Mouse (Mus musculus) heart, adult 8-10 months (tissue): ENCODE data around the gene Hnf1b. TPM values are rescaled to one million over a fixed set of nuclear protein-coding genes. Genes with fewer than 3 reads are reported as not detected.

Source experiments
- DNase-seq: peaks from one replicate; pipeline ENCODE4 v3.0.0; 2022; ENCODE audit warnings: low spot score
- total RNA-seq, 4 experiments: library from RNA; stranded (reverse); gene quantifications; 2 replicates each; pipeline ENCODE4 v1.2.4; 2022

The Hnf1b gene
- not detected for total RNA-seq

DNA sequence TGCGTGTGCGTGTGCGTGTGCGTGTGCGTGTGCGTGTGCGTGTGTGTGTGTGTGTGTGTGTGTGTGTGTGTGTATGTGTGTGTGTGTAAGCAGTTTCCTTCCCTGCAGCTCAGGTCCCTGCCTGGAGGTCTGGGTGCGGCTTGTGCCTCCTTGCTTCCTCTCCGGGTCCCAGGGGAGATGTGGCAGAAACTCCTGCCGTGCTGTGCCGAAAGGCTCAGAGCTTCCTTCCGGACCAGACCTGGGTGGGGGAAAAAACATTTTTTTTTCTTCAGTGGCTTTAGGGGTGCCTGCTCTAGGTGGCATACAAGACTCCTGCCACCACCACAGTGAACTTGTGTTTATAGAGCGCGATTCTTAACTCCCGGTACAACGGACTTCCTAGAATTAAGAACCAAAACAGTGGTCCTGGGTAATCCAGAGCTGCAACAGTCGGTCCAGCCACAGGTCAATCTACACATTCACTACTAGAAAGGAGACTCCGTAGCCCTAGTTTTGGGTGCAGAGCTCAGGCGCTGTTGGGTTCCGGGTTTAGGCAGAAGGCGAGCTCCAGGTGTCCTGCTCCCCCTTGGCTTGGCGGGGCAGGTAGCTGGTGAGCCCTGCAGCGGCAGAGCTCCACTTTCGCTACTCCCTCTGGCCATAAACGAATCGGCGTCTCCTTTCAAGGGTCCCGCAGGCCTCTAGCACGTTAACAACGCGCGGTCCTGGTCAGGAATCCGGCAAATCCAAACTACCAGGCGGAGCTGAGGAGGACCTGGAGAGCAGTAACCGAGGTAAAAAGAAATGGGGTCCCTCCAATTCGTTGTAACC lies at the start of gene Hnf1b:
Hnf1b (plus strand) TSS at position 535 of the 807 bp plus-strand sequence.
- no peak for DNase-seq

GRCm38 (mm10) chr11:83802166-83802565 lies 47.7 kb upstream of the Hnf1b start:
- peak; percentile 8 for DNase-seq

- DNase-seq = no peak
Measured at GRCm38 (mm10) chr11:83802581-83802980, 47.3 kb upstream of the Hnf1b start.

GRCm38 (mm10) chr11:83810441-83810840 lies 39.4 kb upstream of the Hnf1b start:
- no peak for DNase-seq

- no peak for DNase-seq
Measured at GRCm38 (mm10) chr11:83815191-83815590, 34.7 kb upstream of the Hnf1b start.

DNA sequence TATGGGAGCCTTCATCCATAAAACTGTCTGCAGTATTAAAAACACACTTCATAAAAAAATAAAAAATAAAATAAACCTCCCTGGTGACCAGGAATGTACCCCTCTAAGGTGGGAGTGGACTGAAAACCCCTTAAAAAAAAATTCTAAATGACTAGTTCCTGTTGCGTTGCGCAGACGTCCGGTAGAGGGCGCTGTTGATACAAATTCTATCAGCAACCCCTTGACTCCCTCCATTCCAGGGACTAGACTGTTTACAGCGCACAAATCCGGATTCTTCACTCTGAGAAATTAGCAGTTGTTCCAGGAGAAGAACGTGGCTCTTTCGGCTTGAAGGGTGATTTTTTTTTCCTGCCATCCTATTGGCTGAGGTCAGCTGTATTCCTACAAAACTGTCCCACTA lies 34.2 kb upstream of the Hnf1b start:
- DNase-seq = peak; percentile 11

DNA sequence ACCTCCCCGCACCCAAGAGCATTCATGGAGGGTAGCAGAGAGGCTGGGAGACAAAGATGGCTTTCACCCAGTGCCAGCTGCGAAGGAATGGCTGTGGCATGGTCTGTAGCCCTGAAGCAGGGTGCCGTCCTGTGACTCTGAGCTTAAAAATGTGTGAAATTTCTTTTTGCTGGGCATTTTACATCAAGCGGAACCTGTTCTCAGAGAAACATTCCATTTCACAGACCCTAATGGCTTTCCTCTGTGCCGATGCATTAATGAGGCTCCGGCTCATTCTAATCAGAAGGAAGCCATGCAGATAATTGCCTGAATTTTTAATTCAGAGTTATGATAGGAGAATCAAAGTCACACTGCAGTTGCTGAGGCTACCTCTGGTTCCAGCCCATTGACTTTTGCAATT lies 32.8 kb upstream of the Hnf1b start:
- DNase-seq = no peak

DNA sequence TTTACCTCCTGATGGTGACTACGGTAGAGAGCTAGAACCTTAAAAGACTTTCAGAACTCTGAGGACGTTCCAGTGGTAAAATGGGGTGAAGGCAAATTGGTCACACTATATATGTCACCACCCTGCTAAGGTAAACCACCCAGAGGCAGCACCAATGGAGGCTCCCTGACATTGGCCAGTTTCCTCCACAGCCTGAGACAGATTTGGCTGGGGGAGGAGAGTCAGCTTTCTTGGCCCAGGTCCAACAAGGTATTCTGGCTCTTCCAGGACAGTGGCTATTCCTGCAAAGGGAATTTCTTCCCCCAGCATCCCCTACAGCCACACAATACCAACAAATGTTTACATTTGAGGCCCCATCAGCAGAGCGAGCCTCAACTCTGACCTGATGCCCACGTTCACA lies 31.9 kb upstream of the Hnf1b start:
- DNase-seq = no peak

GRCm38 (mm10) chr11:83818591-83819127 lies 31.2 kb upstream of the Hnf1b start:
- no peak for DNase-seq

GRCm38 (mm10) chr11:83819806-83820483 lies 29.9 kb upstream of the Hnf1b start:
- DNase-seq = no peak

DNA sequence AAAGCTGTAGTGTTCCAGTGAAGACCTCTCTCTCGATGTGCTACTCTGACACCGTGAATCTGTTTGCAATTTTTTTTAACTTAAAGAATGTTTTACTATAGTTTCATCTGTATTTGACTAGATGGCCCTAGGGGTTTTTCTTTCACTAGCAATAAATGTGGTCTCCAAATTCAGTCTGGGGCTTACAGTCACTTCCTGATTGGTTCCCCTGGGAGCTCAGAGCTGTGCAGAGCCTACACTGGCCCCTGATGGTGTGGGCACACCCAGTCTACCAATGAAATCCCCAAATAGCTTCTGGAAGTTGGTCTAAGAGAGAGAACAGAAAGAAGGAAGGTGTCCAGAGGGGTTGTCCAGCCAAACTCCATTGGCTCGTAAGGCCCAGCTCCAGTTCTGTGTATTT lies 23.7 kb upstream of the Hnf1b start:
- DNase-seq = no peak

DNA sequence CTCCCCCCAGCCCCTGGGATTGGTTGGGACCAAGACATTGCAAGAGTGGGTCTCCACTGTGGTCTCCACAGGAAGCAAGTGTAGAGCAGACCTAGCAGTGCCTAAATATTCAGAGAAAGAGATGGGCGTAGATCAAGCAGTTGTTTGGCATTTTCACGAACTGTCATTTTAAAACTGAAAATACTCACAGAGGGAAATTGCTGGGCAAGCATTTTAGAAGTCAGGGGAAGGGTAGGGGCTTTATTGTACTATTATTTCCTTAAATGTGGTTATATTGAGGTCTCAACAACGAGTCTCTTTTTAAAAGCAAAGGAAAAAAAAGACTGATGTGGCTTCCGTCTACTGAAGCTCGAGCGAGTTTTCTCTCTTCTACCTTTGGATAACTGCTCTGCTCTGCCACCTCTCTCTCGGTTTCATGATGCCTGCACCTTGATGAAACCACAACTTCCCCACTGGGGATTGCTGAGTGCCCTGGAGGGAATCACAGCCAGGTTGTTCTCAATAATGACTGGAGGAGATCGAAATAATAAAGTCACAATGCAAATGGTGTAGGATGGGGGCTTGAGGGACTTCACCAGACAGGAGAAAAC lies 21.2 kb upstream of the Hnf1b start:
- no peak for DNase-seq

GRCm38 (mm10) chr11:83832389-83832788 lies 17.5 kb upstream of the Hnf1b start:
- no peak for DNase-seq

GRCm38 (mm10) chr11:83833517-83833916 lies 16.3 kb upstream of the Hnf1b start:
- DNase-seq = no peak

GRCm38 (mm10) chr11:83833959-83834496 lies 15.8 kb upstream of the Hnf1b start:
- peak; percentile 16 for DNase-seq

GRCm38 (mm10) chr11:83839451-83839850 lies 10.4 kb upstream of the Hnf1b start:
- DNase-seq = no peak

DNA sequence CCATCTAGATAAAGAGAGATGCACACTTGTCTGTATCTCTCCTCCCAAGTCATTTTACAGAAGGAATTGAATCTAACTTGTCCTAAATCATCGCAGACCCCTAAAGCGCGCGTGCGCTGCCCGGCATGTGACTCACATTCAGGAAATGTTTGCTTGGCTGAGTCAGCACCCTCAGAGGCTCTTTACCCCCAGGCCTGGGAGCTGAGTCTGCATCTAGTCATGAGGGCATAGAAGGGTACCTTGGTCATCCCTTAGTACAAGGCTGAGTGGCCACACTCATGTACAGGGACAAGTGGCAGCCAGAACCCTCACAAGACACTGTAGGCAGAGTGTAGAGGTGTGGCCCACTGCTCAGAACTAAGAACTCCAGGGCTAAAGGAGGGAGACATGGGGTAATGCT lies 6.3 kb upstream of the Hnf1b start:
- no peak for DNase-seq

DNA sequence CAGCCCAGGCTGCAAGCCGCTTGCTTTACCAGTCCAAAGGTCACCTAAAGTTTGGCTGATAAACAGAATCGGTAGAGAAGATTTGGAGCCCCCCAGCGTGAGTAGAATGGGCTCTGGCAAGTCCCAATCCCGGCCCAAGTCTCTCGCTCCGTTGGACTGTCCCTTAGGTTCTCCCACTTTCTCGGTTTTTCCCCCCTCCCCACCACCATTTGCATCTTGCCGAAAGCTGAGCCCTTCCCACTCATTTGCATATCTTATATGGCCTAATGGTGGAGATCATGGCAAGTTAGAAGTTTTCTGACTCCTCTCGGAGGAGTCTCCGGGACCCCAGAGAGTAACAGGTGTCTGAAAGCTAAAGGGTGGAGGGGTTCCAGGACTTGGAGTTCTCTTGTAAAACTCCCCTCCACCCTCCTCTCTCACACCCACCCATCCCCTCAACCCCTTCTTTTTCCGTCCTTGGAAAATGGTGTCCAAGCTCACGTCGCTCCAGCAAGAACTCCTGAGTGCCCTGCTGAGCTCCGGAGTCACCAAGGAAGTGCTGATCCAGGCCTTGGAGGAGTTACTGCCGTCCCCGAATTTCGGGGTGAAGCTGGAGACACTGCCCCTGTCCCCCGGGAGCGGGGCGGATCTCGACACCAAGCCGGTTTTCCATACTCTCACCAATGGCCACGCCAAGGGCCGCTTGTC lies 866 bp downstream of the Hnf1b start:
- DNase-seq = no peak

GRCm38 (mm10) chr11:83851273-83852015 lies 1.6 kb downstream of the Hnf1b start:
- DNase-seq = no peak

GRCm38 (mm10) chr11:83852016-83852355 lies 2.1 kb downstream of the Hnf1b start:
- no peak for DNase-seq
